Mouse (Mus musculus) G1E (cell line): ENCODE measurements around the gene Pet100.

Experiments used
- CTCF ChIP-seq: IDR thresholded peaks from 2 replicates; pipeline ENCODE4 v1.5.1; 2012; ENCODE audit warnings: low read depth, low read length, inconsistent platforms, mixed read lengths
- GATA2 ChIP-seq: IDR thresholded peaks from 2 replicates; pipeline ENCODE4 v1.6.1; 2012; ENCODE audit warnings: low read depth, low read length, inconsistent platforms, borderline replicate concordance
- POLR2AphosphoS5 ChIP-seq: IDR thresholded peaks from 2 replicates; pipeline ENCODE4 v1.6.1; 2012; ENCODE audit warnings: low read depth, low read length, inconsistent platforms; ENCODE audit not compliant: insufficient replicate concordance
- TAL1 ChIP-seq: conservative IDR thresholded peaks from 2 replicates; pipeline ENCODE4 v1.6.1; 2012; ENCODE audit warnings: low read depth, low read length, inconsistent platforms, mixed read lengths

GRCm38 (mm10) chr8:3621199-3621970, at the start of gene Pet100, which contains the start of gene Xab2:
- TF ChIP-seq CTCF: no peak
- no peak for TF ChIP-seq POLR2AphosphoS5
- TF ChIP-seq TAL1: no peak
- no peak for TF ChIP-seq GATA2
